Mouse (Mus musculus): ENCODE results near the gene Mt2. TPM values are rescaled to one million over a fixed set of nuclear protein-coding genes. Genes with fewer than 3 reads are reported as not detected.

The Mt2 gene
- total RNA-seq, 2 experiments from 2014 or later, result 61.6 to 106 TPM

DNA sequence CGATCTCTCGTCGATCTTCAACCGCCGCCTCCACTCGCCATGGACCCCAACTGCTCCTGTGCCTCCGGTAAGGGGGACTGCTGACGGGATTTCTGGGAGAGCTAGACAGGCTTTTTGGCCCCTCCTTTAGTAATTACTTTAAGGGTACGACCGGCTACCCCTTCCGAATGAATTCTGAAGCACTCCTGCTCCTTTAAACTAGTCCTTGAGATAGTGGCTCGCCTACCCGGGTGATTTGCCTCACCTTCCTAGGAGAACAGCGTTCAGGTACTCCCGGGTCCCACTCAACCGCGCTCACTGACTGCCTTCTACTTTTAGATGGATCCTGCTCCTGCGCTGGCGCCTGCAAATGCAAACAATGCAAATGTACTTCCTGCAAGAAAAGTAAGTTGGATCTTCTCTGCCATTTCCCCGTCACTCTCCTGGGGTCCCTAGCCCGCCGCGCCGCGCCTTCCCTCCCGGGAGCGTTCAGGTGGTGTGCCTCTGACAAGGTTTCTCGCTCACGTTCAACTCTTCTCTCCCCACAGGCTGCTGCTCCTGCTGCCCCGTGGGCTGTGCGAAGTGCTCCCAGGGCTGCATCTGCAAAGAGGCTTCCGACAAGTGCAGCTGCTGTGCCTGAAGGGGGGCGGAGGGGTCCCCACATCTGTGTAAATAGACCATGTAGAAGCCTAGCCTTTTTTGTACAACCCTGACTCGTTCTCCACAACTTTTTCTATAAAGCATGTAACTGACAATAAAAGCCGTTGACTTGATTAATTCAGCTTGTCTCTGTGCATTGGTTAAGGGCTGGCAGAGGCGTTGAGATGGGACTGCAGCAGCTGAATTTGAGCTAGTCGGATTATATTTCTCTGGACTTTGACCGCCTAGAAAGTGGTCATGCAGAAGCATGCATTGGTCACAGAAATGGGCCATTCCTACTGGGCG lies 607 bp downstream of the Mt2 start:
- DNase-seq, result no peak

- no peak for DNase-seq
Observed at GRCm38 (mm10) chr8:94173848-94174403, 1.5 kb downstream of the Mt2 start.

DNA sequence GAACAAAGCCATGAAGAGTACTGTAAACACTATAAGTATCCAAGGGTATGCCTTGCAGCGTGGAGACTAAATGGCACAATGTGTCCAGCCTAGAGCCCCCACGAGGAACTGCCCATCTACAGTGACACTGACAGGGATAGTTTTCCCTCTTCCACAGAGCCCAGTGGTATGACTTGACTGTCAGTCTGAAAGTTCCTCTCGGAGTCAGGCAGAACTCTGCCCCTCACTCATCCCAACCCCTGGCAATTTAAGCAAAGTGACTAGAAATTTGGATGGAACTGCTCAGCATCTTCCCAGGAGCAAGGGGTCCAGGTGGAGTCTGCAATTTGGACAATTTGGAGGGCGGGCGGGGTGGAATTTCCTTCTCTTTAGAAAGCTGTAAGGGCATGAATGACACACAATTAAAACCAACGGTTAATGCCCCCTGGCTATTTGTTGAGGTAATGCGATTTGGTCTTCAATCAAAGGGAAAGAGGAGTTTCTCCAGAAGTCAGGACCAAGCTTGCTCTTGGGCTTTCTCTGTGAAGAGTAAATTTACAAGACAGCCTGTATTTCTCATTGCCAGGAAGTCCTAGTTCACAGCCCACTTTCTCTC lies 2.3 kb downstream of the Mt2 start:
- no peak for DNase-seq

DNA sequence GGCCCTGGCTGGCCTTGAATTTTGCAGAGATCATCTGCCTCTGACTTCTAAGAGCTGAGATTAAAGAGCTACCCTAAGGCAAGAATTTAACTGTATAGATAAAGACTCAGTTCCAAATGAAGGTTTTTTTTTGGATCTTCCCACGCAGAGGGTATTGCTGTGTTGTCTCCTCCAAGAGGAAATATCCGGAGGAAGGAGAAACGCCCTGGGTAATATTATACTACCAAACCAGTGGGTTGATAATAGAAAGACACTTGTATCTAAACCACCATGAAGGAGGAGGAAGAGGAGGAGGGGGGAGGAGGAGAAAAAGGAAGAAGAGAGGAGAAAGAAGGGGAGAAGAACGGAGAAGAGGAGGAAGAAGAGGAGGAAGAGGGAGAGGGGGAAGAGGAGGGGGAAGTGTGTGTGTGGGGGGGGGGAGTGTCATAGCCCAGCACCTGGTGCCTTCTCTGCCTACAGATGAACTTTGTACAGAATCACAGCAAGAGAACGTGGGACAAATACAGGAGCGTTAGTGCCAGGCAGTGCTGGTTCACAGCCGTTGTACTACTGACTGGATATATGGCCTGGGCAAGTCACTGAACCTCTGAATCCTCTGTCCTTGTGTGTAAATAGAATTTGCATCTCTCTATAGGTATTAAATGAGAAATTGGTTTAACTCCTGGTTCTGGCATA lies 5.4 kb downstream of the Mt2 start:
- DNase-seq, result no peak

- DNase-seq, result peak; percentile 95
Observed at GRCm38 (mm10) chr8:94178857-94179712, 6.6 kb downstream of the Mt2 start, which contains the start of gene Mt1. Mt1 (plus strand) TSS chr8:94179082.

GRCm38 (mm10) chr8:94179713-94180560 lies 7.5 kb downstream of the Mt2 start:
- no peak for DNase-seq

- DNase-seq, result no peak
Observed at GRCm38 (mm10) chr8:94180561-94180908, 8.1 kb downstream of the Mt2 start.

GRCm38 (mm10) chr8:94182055-94182929 lies 9.8 kb downstream of the Mt2 start:
- no peak for DNase-seq

- DNase-seq, result peak; percentile 81
Observed at GRCm38 (mm10) chr8:94183117-94183516, 10.7 kb downstream of the Mt2 start.

GRCm38 (mm10) chr8:94184357-94184843 lies 11.9 kb downstream of the Mt2 start:
- no peak for DNase-seq

DNA sequence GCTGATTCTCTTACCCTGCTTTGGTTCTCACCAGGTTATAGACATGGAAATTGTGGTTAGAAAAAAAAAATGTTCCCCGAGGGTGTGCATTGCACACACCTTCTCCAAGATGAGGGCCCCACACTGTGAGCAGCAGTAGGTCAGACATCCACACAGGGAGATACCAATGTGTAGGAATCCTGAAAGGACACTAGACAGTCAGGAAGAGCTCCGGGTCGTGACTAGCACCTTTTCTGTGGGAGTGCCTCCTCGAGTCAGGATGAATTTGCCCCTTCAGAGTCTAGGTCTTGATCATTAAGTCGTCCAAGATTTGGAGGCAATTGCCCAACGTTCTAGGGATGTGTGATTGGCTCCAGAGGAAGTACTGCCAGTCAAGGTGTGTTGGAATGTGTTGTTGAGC lies 13.3 kb downstream of the Mt2 start:
- no peak for DNase-seq

DNA sequence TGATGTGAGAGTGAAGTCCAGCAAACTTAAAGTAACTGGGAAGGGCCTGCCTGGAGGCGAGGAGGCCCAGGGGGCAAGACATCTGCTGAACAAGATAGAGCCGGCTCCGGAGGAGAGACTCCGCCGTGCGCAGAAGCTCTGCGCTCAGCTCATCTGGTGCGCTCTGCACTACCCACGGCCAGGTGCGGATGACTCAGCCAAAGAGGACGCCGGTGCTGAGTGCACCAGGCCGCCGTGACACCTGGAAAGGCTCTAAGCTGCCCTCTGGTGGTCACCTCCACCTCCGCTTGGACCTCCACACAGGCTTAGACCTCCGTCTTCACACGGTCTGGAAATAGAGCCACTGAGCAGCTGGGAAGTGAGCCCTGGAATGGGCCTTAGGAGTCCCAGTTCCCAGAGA lies 14.1 kb downstream of the Mt2 start:
- peak; percentile 71 for DNase-seq

- no peak for DNase-seq
Observed at GRCm38 (mm10) chr8:94187290-94188002, 15.0 kb downstream of the Mt2 start.

GRCm38 (mm10) chr8:94189275-94190031 lies 17.0 kb downstream of the Mt2 start:
- DNase-seq, result peak; percentile 39

DNA sequence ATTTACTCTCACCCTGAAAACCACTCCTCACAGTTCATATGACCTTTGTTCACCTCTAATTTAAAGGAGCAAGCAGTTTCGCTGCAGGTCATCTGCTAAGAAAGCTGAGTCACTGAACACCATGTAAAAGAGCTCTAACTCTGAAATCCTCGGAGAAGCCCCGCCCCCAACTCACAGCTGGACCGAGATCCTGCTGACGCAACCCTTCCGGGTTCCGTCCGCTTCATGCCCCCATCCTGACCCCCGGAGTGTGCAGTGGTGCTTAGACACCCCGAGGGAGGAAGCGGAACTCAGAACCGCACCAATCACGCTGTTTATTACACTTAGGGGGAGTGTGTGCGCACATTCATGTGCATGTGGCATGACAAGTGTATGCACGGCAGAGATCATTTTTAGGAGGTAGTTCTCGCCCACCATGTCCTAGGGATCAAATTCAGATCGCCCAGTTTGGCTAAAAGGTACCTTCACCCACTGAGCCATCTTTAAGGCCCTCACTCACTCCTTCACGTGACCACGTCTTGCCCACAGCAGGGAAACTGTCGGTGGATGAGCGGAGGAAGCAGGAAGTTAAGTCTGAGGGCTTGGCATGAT lies 18.7 kb downstream of the Mt2 start:
- peak; percentile 67 for DNase-seq

DNA sequence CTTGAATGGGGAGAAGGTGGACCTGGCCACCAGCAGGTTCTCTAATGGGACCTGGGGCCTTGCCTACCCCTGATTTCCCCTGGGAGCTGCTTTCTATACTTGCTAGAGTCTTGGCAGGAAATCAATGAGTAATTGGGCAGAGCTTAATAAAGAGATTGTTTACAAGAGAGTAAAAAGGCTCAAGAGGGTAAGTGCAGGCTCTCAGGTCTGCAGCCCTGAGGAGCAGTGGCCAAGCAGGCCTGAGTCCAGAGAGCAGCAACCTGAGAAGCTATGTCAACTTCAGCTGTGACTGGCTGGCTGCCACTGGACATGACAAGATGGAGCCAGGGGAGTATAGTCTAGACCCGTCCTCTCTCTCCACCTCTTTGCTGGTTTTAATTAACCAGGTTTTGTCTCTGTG lies 20.5 kb downstream of the Mt2 start:
- peak; percentile 55 for DNase-seq

DNA sequence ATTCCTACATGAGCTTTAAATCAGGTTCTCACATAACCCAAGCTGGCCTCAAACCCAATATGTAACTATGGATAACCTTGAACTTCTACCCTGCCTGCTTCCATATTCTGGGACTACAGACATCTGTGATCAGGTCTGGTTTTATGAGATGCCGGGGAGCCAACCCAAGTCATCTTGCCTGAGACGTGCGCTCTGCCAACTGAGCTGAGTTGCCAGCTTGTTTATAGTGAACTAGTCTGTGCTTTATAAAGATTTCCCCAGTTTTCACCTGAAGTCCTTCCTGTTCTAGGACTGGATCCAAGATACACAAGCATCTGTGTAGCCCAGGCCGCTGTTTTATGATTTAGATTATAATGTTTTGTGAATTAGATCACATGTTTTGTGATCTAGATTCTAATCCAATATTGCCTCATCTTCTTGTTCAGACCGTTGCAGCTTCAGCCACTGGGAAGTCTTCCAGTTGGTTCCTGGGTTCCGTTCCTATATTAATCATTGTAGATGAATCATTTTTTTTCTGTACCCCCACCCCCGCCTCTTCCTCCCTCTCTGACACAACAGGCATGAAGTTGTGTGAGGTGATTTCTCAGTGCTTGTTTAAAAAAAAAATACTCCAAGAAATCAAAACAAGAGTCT lies 22.2 kb downstream of the Mt2 start:
- peak; percentile 42 for DNase-seq

Measured in gastrocnemius, postnatal 25 days (tissue).